Mouse (Mus musculus): ENCODE measurements around the gene Zpr1.

GRCm38 (mm10) chr9:46256658-46257385 is 16.0 kb upstream of the Zpr1 start:
- TF ChIP-seq EP300 (IDR thresholded peaks at IDR 0.05; ENCODE audit: low read depth) (no peak), CTCF (IDR thresholded peaks at IDR 0.05; ENCODE audit: low read depth) (no peak)
